Mouse (Mus musculus): Measurements from ENCODE around the gene Agtr1a. TPM values are rescaled to one million over a fixed set of nuclear protein-coding genes. Genes with fewer than 3 reads are reported as not detected.

Gene Agtr1a
- total RNA-seq, 2 experiments from 2014 or later: 1.9 to 2.0 TPM

GRCm38 (mm10) chr13:30361002-30361401, 24.8 kb downstream of the Agtr1a start:
- DNase-seq (ENCODE audit: extremely low spot score in 1 of 2, low spot score in 1 of 2): no peak

DNA sequence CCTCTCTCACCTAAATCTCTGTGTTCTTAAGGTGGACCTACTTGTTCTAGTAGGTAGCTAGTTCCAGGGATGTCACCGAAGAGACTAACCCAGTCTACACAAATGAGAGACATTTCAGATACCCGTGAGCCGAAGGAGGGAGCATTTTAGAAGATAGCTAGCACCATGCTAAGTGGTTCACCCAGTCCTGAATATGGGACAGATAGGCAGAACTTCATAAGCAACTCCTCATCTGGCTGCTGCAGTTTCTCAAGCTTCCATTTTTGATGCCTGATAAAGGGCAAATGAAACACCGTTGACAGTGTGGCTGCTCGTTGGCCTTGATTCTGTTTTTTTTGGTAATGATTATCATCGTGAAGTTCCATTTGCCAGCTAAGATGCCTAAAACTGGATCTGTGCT, 25.8 kb downstream of the Agtr1a start:
- DNase-seq (ENCODE audit: extremely low spot score in 1 of 2, low spot score in 1 of 2): no peak

GRCm38 (mm10) chr13:30364097-30364625, 27.9 kb downstream of the Agtr1a start:
- DNase-seq (ENCODE audit: extremely low spot score in 1 of 2, low spot score in 1 of 2): no peak

DNA sequence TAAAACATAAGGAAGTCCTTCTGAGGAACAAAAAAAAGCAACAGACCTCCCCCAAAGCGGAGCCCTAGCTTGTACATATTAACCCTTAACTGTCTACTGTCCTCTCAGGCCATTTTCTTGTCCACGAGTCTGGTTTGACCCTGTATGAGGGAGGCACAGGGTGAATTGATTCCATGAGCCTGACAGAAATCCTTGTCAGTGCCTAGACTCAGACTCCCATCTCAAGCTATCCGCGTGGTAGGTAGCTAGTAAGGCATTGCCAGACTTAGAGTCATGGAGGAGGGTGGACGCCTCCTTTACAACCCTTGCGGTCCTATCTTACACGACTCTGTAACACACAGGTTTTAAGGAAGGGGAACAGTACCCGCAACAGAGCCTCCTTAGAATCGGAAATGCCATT, 28.5 kb downstream of the Agtr1a start:
- no peak for DNase-seq (ENCODE audit: extremely low spot score in 1 of 2, low spot score in 1 of 2)

DNA sequence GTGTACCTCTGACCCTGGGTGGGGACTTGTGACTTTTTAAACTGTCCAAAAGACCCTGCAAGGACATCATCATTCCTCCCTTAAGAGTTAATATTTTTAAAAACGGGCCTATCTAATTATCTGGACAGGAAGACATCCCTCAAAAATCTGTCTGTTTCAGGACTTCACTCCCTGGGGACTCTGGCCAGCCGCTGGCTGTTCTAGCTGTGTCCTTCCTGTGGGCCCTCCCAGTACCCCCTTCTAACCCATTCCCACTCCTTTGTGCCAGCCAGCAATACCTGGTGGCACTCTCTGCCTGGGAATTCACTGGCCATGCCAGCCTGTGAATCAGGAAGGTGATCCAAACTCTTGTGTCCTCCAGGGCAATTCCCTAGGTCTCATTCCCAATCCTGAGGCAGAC, 29.1 kb downstream of the Agtr1a start:
- no peak for DNase-seq (ENCODE audit: extremely low spot score in 1 of 2, low spot score in 1 of 2)

DNA sequence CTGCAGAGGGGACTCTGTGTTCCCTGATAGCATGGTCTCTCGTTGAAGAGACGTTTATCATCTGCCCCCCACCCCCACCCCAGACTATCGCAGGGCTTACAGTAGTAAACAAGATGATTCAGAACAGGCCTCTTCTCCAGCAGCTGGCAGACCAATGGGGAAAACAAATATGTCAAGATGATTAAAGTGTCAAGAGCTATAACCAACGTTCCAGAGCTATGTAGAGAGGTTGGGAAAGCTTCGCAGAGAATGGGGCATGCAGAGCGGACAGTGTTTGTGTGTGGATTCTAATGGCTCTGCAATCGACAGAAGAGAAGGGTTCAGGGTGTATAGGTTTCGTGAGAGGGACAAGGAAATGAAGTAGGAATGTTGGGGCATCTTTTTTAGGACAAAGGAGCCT, 31.9 kb downstream of the Agtr1a start:
- DNase-seq (ENCODE audit: extremely low spot score in 1 of 2, low spot score in 1 of 2): no peak

GRCm38 (mm10) chr13:30368746-30369145, 32.5 kb downstream of the Agtr1a start:
- DNase-seq (ENCODE audit: extremely low spot score in 1 of 2, low spot score in 1 of 2): no peak

DNA sequence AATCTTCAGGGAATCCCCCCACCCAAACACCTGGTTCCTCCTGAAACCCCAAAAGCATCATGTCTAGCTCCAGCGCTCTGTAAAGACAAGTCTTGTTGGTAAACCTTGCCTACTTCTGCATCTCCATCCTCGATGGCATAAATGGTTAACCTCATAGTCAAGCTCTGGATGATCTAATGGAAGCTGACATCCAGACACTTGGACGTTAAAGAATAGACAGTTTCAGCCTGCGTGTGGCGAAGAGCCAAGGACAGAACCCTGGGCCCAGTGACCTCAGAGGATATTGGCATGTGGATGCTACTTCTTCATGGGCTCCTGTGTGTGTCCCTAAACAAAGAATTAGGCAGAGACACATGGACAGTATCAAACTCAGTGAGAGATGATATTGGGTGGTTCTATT, 42.6 kb downstream of the Agtr1a start:
- no peak for DNase-seq (ENCODE audit: extremely low spot score in 1 of 2, low spot score in 1 of 2)

- no peak for DNase-seq (ENCODE audit: extremely low spot score in 1 of 2, low spot score in 1 of 2)
These were observed 48.9 kb downstream of the Agtr1a start for GRCm38 (mm10) chr13:30385183-30385582.

DNA sequence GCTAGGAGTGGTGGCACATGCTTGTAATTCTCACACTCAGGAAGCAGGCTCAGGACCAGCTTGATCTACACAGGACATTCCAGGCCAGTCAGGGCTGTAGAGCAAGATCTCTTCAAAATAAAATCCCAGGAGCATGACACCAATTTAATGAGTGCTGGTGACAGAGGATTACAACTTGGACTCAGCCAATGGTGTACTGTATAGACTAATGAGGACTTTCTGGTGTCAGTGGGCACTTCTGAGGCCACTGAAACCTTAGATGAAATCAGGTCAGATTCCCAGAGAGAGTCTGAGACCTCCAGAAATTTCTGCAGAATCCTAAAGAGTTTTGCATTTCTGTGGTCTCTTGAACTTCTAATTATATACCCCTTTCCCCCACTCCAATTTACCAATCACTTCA, 57.9 kb downstream of the Agtr1a start:
- no peak for DNase-seq (ENCODE audit: extremely low spot score in 1 of 2, low spot score in 1 of 2)

- no peak for DNase-seq (ENCODE audit: extremely low spot score in 1 of 2, low spot score in 1 of 2)
These were observed 60.2 kb downstream of the Agtr1a start for GRCm38 (mm10) chr13:30396431-30396830.

DNA sequence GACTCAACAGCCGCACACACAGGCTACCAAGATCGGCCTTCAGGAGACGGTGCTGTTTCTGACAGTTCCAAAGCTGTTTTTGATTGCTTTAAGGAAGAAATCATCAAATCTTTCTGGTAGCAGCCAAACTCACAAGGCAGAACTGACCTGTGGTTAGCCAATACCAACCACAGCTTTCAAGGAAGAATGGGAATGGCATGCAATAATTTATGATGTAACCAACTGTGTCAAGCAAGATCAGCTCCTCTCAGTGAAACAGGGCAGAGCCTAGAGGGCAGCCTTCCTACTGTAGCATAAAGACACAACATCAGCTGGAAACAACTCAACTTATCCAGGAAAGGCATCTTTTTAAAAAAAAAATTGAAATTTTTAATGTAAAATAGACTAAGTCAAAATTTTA, 62.6 kb downstream of the Agtr1a start:
- no peak for DNase-seq (ENCODE audit: extremely low spot score in 1 of 2, low spot score in 1 of 2)

- no peak for DNase-seq (ENCODE audit: extremely low spot score in 1 of 2, low spot score in 1 of 2)
These were observed 64.4 kb downstream of the Agtr1a start for GRCm38 (mm10) chr13:30400621-30401020.

- DNase-seq (ENCODE audit: extremely low spot score in 1 of 2, low spot score in 1 of 2): no peak
These were observed 67.6 kb downstream of the Agtr1a start for GRCm38 (mm10) chr13:30403874-30404273.

DNA sequence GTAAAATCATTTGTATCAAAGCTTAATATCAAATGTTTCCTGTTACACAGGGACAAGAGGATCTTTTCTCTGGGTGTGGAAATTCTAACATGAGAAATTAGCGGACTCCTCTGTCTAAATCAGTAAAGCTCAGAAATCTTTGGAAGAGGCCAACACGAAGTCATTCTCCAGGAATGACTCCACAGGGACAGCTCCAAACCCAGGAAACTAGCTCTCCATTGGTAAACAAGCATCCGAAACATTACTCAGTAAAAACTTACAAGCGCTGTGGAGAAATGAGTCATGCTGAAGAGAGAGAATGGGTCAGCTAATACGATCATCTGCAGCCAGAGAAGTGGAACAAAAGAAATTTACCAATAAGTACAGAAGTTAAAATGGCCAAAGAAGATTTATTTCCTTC, 82.4 kb downstream of the Agtr1a start:
- DNase-seq (ENCODE audit: extremely low spot score in 1 of 2, low spot score in 1 of 2): no peak

- DNase-seq (ENCODE audit: extremely low spot score in 1 of 2, low spot score in 1 of 2): no peak
These were observed 90.8 kb downstream of the Agtr1a start for GRCm38 (mm10) chr13:30427008-30427407.

- no peak for DNase-seq (ENCODE audit: extremely low spot score in 1 of 2, low spot score in 1 of 2)
These were observed 91.2 kb downstream of the Agtr1a start for GRCm38 (mm10) chr13:30427436-30427835.

Other genes starting within 250 kb of the Agtr1a start
- 1 to 10 TPM in 1 of 2 experiments, under 1 TPM in 1; 0.94 to 1.7 TPM for gene Mboat1, start 200.0 kb upstream of the Agtr1a start, total RNA-seq (2021)
- gene Uqcrfs1, start 208.9 kb downstream of the Agtr1a start, total RNA-seq (2021): 100 to 1,000 TPM; 151 to 175 TPM